Mouse (Mus musculus) hindbrain, postnatal 0 days (tissue): Measurements from ENCODE around the gene Scgb1b3. TPM values are rescaled to one million over a fixed set of nuclear protein-coding genes. Genes with fewer than 3 reads are reported as not detected.

Experiments
- ATAC-seq: fragments of 200-750 bp; cut with Nextera tagmentation; 2 replicates; pipeline ENCODE4 v1.8.0; 2017; ENCODE audit warnings: mild to moderate bottlenecking, moderate TSS enrichment, moderate library complexity
- DNase-seq: peaks from one replicate; pipeline ENCODE4 v3.0.0-alpha.2; 2015; ENCODE audit warnings: low spot score
- H3K27ac ChIP-seq: fragments of 300-500 bp; sonication (generic); 2 replicates; pipeline ENCODE4 v1.5.1; 2014; ENCODE audit warnings: mild to moderate bottlenecking
- H3K27me3 ChIP-seq: fragments of 300-500 bp; sonication (generic); 2 replicates; pipeline ENCODE4 v1.6.1; 2014; ENCODE audit warnings: low read length, mixed read lengths; ENCODE audit not compliant: insufficient read depth
- H3K36me3 ChIP-seq: fragments of 300-500 bp; sonication (generic); 2 replicates; pipeline ENCODE4 v1.6.1; 2014; ENCODE audit warnings: low read length, mixed read lengths; ENCODE audit not compliant: insufficient read depth
- H3K4me1 ChIP-seq: fragments of 300-500 bp; sonication (generic); 2 replicates; pipeline ENCODE4 v1.6.1; 2014; ENCODE audit warnings: antibody characterized with exemption, low read length, mixed read lengths; ENCODE audit not compliant: insufficient read depth
- H3K4me2 ChIP-seq: fragments of 300-500 bp; sonication (generic); 2 replicates; pipeline ENCODE4 v1.6.1; 2014; ENCODE audit warnings: low read depth, mild to moderate bottlenecking, low read length, moderate library complexity, mixed read lengths
- H3K4me3 ChIP-seq: fragments of 300-500 bp; sonication (generic); 2 replicates; pipeline ENCODE4 v1.5.1; 2014; ENCODE audit warnings: low read length
- H3K9ac ChIP-seq: fragments of 300-500 bp; sonication (generic); replicated peaks from 2 replicates; pipeline ENCODE4 v1.6.1; 2014; ENCODE audit warnings: mild to moderate bottlenecking, low read length, moderate library complexity, mixed read lengths
- H3K9me3 ChIP-seq: fragments of 300-500 bp; sonication (generic); 2 replicates; pipeline ENCODE4 v1.6.1; 2016; ENCODE audit warnings: low read length, mixed read lengths
- CTCF ChIP-seq: IDR thresholded peaks from 2 replicates; pipeline ENCODE4 v1.5.1; 2016; ENCODE audit warnings: antibody characterized with exemption, control low read depth, low read depth
- WGBS: fragments of 180-500 bp; shearing (Covaris S2); extraction: QIAGEN DNeasy Blood & Tissue Kit; methylation state at CpG from one replicate; pipeline ENCODE4 v1.1.7; 2014; 5-methylcytosine and 5-hydroxymethylcytosine counted together
- polyA plus RNA-seq: library from polyadenylated mRNA; unstranded; fragments of >200 nt; fragmentation: Nextera tagmentation; extraction: Ambion mirVana; gene quantifications from 2 replicates; pipeline ENCODE4 v1.2.1, GENCODE M21; 2015
- total RNA-seq: library from RNA; depleted of rRNA; stranded (reverse); fragments of >200 nt; gene quantifications from 2 replicates; pipeline ENCODE4 v1.2.3, GENCODE M21; 2014; rRNA removed

The Scgb1b3 gene
- total RNA-seq = not detected in 2 replicates
- not detected in 2 replicates for polyA plus RNA-seq

- Histone ChIP-seq H3K4me1 (no peaks in the 10 kb centered on the region), H3K27me3 (no peaks in the 10 kb centered on the region), H3K36me3 (no peaks in the 10 kb centered on the region), H3K9ac (no peak within 1 kb of the TSS), H3K4me2 (no peak within 1 kb of the TSS), H3K9me3 (peaks cover 24% of the 10 kb centered on the region; the same call in 1 of the 2 replicates), H3K4me3 (no peak within 1 kb of the TSS), H3K27ac (no peak within 1 kb of the TSS)
- 77% methylated on average over 3 of the region's 3 CpGs for WGBS
- ATAC-seq = no peak
- TF ChIP-seq CTCF = no peak
- no peak for DNase-seq
Measured at GRCm38 (mm10) chr7:31375292-31375691, at the start of gene Scgb1b3. TSS of gene Scgb1b3 (plus strand) at chr7:31375592.

DNA sequence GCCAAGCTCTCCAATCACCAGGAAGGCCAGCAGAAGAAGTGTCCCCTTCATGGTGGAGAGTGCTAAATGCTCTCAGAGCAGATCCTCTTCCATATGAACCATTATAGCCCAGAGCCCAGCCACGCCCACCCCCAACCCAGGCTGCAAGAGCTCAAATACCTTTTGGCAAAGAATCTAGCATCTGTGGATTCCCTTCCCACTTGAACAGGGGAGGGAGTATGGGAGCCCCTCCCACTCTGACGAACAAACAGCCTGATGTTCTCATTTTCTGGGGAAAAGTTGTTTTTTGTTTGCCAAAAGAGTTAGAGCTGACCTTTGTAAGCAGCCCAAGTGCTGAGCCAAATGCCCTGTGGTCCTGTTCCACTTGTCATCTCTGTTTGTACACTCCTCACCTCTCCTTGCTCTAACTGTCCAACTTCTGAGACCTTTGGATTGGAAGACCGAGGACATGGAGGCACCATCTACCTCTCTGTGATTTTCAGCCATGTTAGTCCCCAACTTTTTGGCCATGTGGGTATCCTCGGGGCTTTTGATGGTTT, 13.3 kb upstream of the Scgb1b3 start, which contains the start of gene Scgb2b3:
Gene Scgb2b3 (minus strand): TSS at position 51 of the 539 bp plus-strand sequence.
- Histone ChIP-seq H3K4me3 (no peak within 1 kb of the TSS), H3K9ac (no peak within 1 kb of the TSS), H3K9me3 (peaks cover 22% of the 10 kb centered on the region), H3K27ac (no peak within 1 kb of the TSS), H3K4me1 (no peaks in the 10 kb centered on the region), H3K27me3 (no peaks in the 10 kb centered on the region), H3K36me3 (no peaks in the 10 kb centered on the region), H3K4me2 (no peak within 1 kb of the TSS)
- DNase-seq (no peak), ATAC-seq (no peak)
- TF ChIP-seq CTCF = no peak
- 70% methylated on average over 4 of the region's 4 CpGs for WGBS

Other genes with a start within 250 kb of the Scgb1b3 start
- 65.7 and 69.5 TPM in 2 replicates for gene Scn1b, start 248.6 kb upstream of the Scgb1b3 start, total RNA-seq
- 44.3 and 46.0 TPM in 2 replicates for gene Scn1b, start 248.6 kb upstream of the Scgb1b3 start, polyA plus RNA-seq
- gene Gramd1a, start 219.7 kb upstream of the Scgb1b3 start, total RNA-seq = 256 and 258 TPM in 2 replicates
- 137 and 143 TPM in 2 replicates for gene Gramd1a, start 219.7 kb upstream of the Scgb1b3 start, polyA plus RNA-seq
- gene Scgb2b2, start 85.1 kb upstream of the Scgb1b3 start, total RNA-seq = not detected in 2 replicates
- not detected in 2 replicates for gene Scgb2b2, start 85.1 kb upstream of the Scgb1b3 start, polyA plus RNA-seq
- not detected in 2 replicates for gene Scgb1b2, start 83.8 kb upstream of the Scgb1b3 start, total RNA-seq
- not detected in 2 replicates for gene Scgb1b2, start 83.8 kb upstream of the Scgb1b3 start, polyA plus RNA-seq
- not detected in 2 replicates for gene Scgb2b3, start 13.5 kb upstream of the Scgb1b3 start, total RNA-seq
- gene Scgb2b3, start 13.5 kb upstream of the Scgb1b3 start, polyA plus RNA-seq = not detected in 2 replicates